ENCODE assay signal across 23 mouse cellular contexts in genomic region chr5:120475861-120476260, GRCm38 (mm10). TPM values are rescaled to one million over a fixed set of nuclear protein-coding genes. Genes with fewer than 3 reads are reported as not detected.
A peak's percentile ranks its signal among the peaks of the same experiment; 100 is the strongest.
DNase-seq lines count a peak whose midpoint lies in the region; ATAC-seq and TF ChIP-seq lines count a peak whose summit lies in the region.
"Had no signal": no experiment of that assay in that cellular context is flagged by ENCODE, and none has a peak within 500 bp of the region (broad histone marks: within the 10 kb centered on the region; RNA-seq: fewer than 3 reads in every experiment).

No protein-coding gene starts in this region.

- intact Hi-C loops in heart, postnatal 36 days (cut with DNase I): no loop called here

- WGBS in heart, embryonic 12.5 days: 50% methylated on average over 8 of the region's 8 CpGs
- 59% methylated on average over 8 of the region's 8 CpGs for WGBS in hindbrain, postnatal 0 days
- WGBS in hindbrain, embryonic 10.5 days: 54% methylated on average over 8 of the region's 8 CpGs
- 63% methylated on average over 8 of the region's 8 CpGs for WGBS in stomach, embryonic 16.5 days
- 46% methylated on average over 8 of the region's 8 CpGs for WGBS in stomach, postnatal 0 days

- TF ChIP-seq EP300 in stomach, postnatal 0 days (optimal IDR thresholded peaks at IDR 0.05): no peak

- ATAC-seq in heart, embryonic 12.5 days (ENCODE audit: insufficient number of reproducible peaks, low FRiP score): 0 out of 2 replicates have a peak, but pooled peaks have one; percentile 24
- ATAC-seq in hindbrain, postnatal 0 days: peak; percentile 25; the same call in 1 of the 2 replicates
- no peak for ATAC-seq in stomach, embryonic 16.5 days (ENCODE audit: insufficient read depth, low FRiP score)
- no peak for ATAC-seq in stomach, postnatal 0 days (ENCODE audit: low FRiP score, low TSS enrichment)
- peak; percentile 48; the same call in 1 of the 2 replicates for ATAC-seq in megakaryocyte-erythroid progenitor cell, adult 5-6 weeks (replicated peaks; ENCODE audit: low FRiP score, low TSS enrichment, poor library complexity, severe bottlenecking)
- ATAC-seq: intestine, embryonic 16.5 days had no signal

- H3K9me3 ChIP-seq in heart, embryonic 12.5 days (replicated peaks): 0 out of 2 replicates have a peak, but pooled peaks cover 5% of the 10 kb centered on the region
- H3K9me3 ChIP-seq in hindbrain, postnatal 0 days (ENCODE audit: low read length): no peaks in the 10 kb centered on the region
- no peaks in the 10 kb centered on the region for H3K9me3 ChIP-seq in hindbrain, embryonic 10.5 days
- H3K9me3 ChIP-seq in stomach, embryonic 16.5 days (replicated peaks; ENCODE audit: control insufficient read depth, low read length): no peaks in the 10 kb centered on the region
- H3K9me3 ChIP-seq in stomach, postnatal 0 days (ENCODE audit: control insufficient read depth, low read length): no peaks in the 10 kb centered on the region
- H3K9me3 ChIP-seq: limb, embryonic 13.5 days had no signal

- H3K9ac ChIP-seq in heart, embryonic 12.5 days: no peak overlapping the region
- no peak overlapping the region for H3K9ac ChIP-seq in hindbrain, postnatal 0 days (replicated peaks; ENCODE audit: low read length)
- H3K9ac ChIP-seq in stomach, embryonic 16.5 days (ENCODE audit: low read length): no peak overlapping the region
- no peak overlapping the region for H3K9ac ChIP-seq in stomach, postnatal 0 days (ENCODE audit: low read length)
- H3K9ac ChIP-seq: limb, embryonic 13.5 days had no signal

- no peaks in the 10 kb centered on the region for H3K36me3 ChIP-seq in heart, embryonic 12.5 days
- H3K36me3 ChIP-seq in hindbrain, postnatal 0 days (ENCODE audit: insufficient read depth, low read length): no peaks in the 10 kb centered on the region
- H3K36me3 ChIP-seq in hindbrain, embryonic 10.5 days: no peaks in the 10 kb centered on the region
- H3K36me3 ChIP-seq in stomach, embryonic 16.5 days (ENCODE audit: control insufficient read depth, insufficient read depth, low read length): no peaks in the 10 kb centered on the region
- H3K36me3 ChIP-seq in stomach, postnatal 0 days (ENCODE audit: control insufficient read depth, insufficient read depth, low read length): no peaks in the 10 kb centered on the region
- H3K36me3 ChIP-seq: limb, embryonic 13.5 days had no signal

- no peak overlapping the region for H3K27ac ChIP-seq in heart, embryonic 12.5 days (ENCODE audit: poor library complexity, severe bottlenecking)
- H3K27ac ChIP-seq in hindbrain, postnatal 0 days: no peak overlapping the region
- H3K27ac ChIP-seq in hindbrain, embryonic 10.5 days: no peak overlapping the region
- no peak overlapping the region for H3K27ac ChIP-seq in stomach, embryonic 16.5 days (ENCODE audit: low read length)
- H3K27ac ChIP-seq in stomach, postnatal 0 days (replicated peaks): no peak overlapping the region
- H3K27ac ChIP-seq: gastrocnemius, adult 2 months; left cerebral cortex, adult 2 months; limb, embryonic 13.5 days had no signal

- peaks cover 32% of the 10 kb centered on the region for H3K27me3 ChIP-seq in heart, embryonic 12.5 days (replicated peaks)
- H3K27me3 ChIP-seq in hindbrain, postnatal 0 days (ENCODE audit: insufficient read depth, low read length): no peaks in the 10 kb centered on the region
- H3K27me3 ChIP-seq in hindbrain, embryonic 10.5 days (ENCODE audit: insufficient read depth, poor library complexity, severe bottlenecking): peaks cover 16% of the 10 kb centered on the region; the same call in 1 of the 2 replicates
- H3K27me3 ChIP-seq in stomach, embryonic 16.5 days (ENCODE audit: control insufficient read depth, insufficient read depth, low read length): no peaks in the 10 kb centered on the region; the same call in 1 of the 2 replicates
- H3K27me3 ChIP-seq in stomach, postnatal 0 days (ENCODE audit: control insufficient read depth, insufficient read depth, low read length): no peaks in the 10 kb centered on the region

- H3K4me3 ChIP-seq in heart, embryonic 12.5 days: no peak overlapping the region
- no peak overlapping the region for H3K4me3 ChIP-seq in hindbrain, postnatal 0 days (ENCODE audit: low read length)
- H3K4me3 ChIP-seq in hindbrain, embryonic 10.5 days: no peak overlapping the region
- no peak overlapping the region for H3K4me3 ChIP-seq in stomach, embryonic 16.5 days (replicated peaks; ENCODE audit: low read length)
- H3K4me3 ChIP-seq in stomach, postnatal 0 days (ENCODE audit: low read depth, low read length): no peak overlapping the region
- H3K4me3 ChIP-seq: gastrocnemius, adult 2 months; left cerebral cortex, adult 2 months; limb, embryonic 13.5 days had no signal

- no peak for TF ChIP-seq CTCF in hindbrain, postnatal 0 days (IDR thresholded peaks at IDR 0.05; ENCODE audit: low read depth)
- TF ChIP-seq CTCF in stomach, postnatal 0 days (IDR thresholded peaks at IDR 0.05; ENCODE audit: low read depth): no peak

- peaks cover 11% of the 10 kb centered on the region for H3K4me1 ChIP-seq in heart, embryonic 12.5 days (replicated peaks)
- no peaks in the 10 kb centered on the region for H3K4me1 ChIP-seq in hindbrain, postnatal 0 days (ENCODE audit: insufficient read depth, low read length)
- peaks cover 18% of the 10 kb centered on the region for H3K4me1 ChIP-seq in hindbrain, embryonic 10.5 days (replicated peaks)
- no peaks in the 10 kb centered on the region for H3K4me1 ChIP-seq in stomach, embryonic 16.5 days (ENCODE audit: control insufficient read depth, insufficient read depth, low read length)
- no peaks in the 10 kb centered on the region for H3K4me1 ChIP-seq in stomach, postnatal 0 days (replicated peaks; ENCODE audit: control insufficient read depth, insufficient read depth)

- peak overlapping the region; percentile 48 for H3K4me2 ChIP-seq in heart, embryonic 12.5 days
- H3K4me2 ChIP-seq in hindbrain, postnatal 0 days (ENCODE audit: low read depth, low read length): no peak overlapping the region
- H3K4me2 ChIP-seq in stomach, embryonic 16.5 days (ENCODE audit: low read depth, low read length): 0 out of 2 replicates have a peak overlapping the region, but pooled peaks have one; percentile 6
- H3K4me2 ChIP-seq in stomach, postnatal 0 days (replicated peaks; ENCODE audit: low read depth): no peak overlapping the region
- H3K4me2 ChIP-seq: limb, embryonic 13.5 days had no signal

- DNase-seq in heart, postnatal 36 days: no peak
- DNase-seq in hindbrain, postnatal 0 days (ENCODE audit: low spot score): no peak
- no peak for DNase-seq in hindbrain, embryonic 10.5 days (ENCODE audit: low spot score)
- no peak for DNase-seq in stomach, postnatal 0 days (ENCODE audit: low spot score)
- DNase-seq in left cerebral cortex, adult 9 months (ENCODE audit: low spot score in 2 of 2): no peak
- DNase-seq: adrenal gland, adult 2 months; cerebellum, adult 9-11 months; gastrocnemius, adult 2 months; kidney, postnatal 10 days; lung, adult 2 months; right cerebral cortex, adult 18-20 months; thymus, adult 2 months had no signal

RNA-seq across cellular contexts. Expression of gene Sds, which starts 0.5 kb away (rescaled TPM):
- polyA plus RNA-seq in heart, embryonic 12.5 days (2016; fragmentation: Nextera tagmentation; extraction: Ambion mirVana): not detected in 2 replicates
- total RNA-seq in heart, postnatal 36 days (2021): 1 to 10 TPM; 1.2 to 2.2 TPM
- 0.50 TPM in 1 of 2 replicates, not detected in the other for total RNA-seq in hindbrain, postnatal 0 days (2014; rRNA removed)
- polyA plus RNA-seq in hindbrain, postnatal 0 days (2015; fragmentation: Nextera tagmentation; extraction: Ambion mirVana): 0.20 and 0.59 TPM in 2 replicates
- not detected in 2 replicates for polyA plus RNA-seq in hindbrain, embryonic 10.5 days (2016; fragmentation: Nextera tagmentation; extraction: Ambion mirVana)
- polyA plus RNA-seq in stomach, embryonic 16.5 days (2015; fragmentation: Nextera tagmentation; extraction: Ambion mirVana): 0.18 and 0.70 TPM in 2 replicates
- polyA plus RNA-seq in stomach, postnatal 0 days (2015; fragmentation: Nextera tagmentation; extraction: Ambion mirVana): not detected in 2 replicates
- not detected in 2 replicates for total RNA-seq in megakaryocyte-erythroid progenitor cell, adult 5-6 weeks (2014; fragmentation: Nextera tagmentation)
- total RNA-seq in megakaryocyte-erythroid progenitor cell, adult 5-6 weeks (2017): not detected in 2 replicates
- total RNA-seq: hematopoietic stem cell, adult 5-6 weeks; megakaryocyte, adult 5-6 weeks; midbrain, postnatal 0 days had no signal
- polyA plus RNA-seq: limb, embryonic 13.5 days; small intestine, adult 2 months; urinary bladder, adult 2 months had no signal

RNA-seq across cellular contexts. Expression of gene Sdsl, which starts 3.3 kb away (rescaled TPM):
- polyA plus RNA-seq in heart, embryonic 12.5 days (2016; fragmentation: Nextera tagmentation; extraction: Ambion mirVana): 9.1 and 10.6 TPM in 2 replicates
- 1 to 10 TPM; 8.3 to 9.1 TPM for total RNA-seq in heart, postnatal 36 days (2021)
- 4.6 and 6.0 TPM in 2 replicates for total RNA-seq in hindbrain, postnatal 0 days (2014; rRNA removed)
- polyA plus RNA-seq in hindbrain, postnatal 0 days (2015; fragmentation: Nextera tagmentation; extraction: Ambion mirVana): 7.8 and 8.1 TPM in 2 replicates
- 6.2 and 7.9 TPM in 2 replicates for polyA plus RNA-seq in hindbrain, embryonic 10.5 days (2016; fragmentation: Nextera tagmentation; extraction: Ambion mirVana)
- 16.4 and 16.7 TPM in 2 replicates for polyA plus RNA-seq in stomach, embryonic 16.5 days (2015; fragmentation: Nextera tagmentation; extraction: Ambion mirVana)
- polyA plus RNA-seq in stomach, postnatal 0 days (2015; fragmentation: Nextera tagmentation; extraction: Ambion mirVana): 16.2 and 16.8 TPM in 2 replicates
- 59.5 and 72.1 TPM in 2 replicates for total RNA-seq in megakaryocyte-erythroid progenitor cell, adult 5-6 weeks (2014; fragmentation: Nextera tagmentation)
- 58.5 and 67.3 TPM in 2 replicates for total RNA-seq in megakaryocyte-erythroid progenitor cell, adult 5-6 weeks (2017)

RNA-seq across cellular contexts. Expression of gene Plbd2, which starts 27.6 kb away (rescaled TPM):
- 47.4 and 50.6 TPM in 2 replicates for polyA plus RNA-seq in heart, embryonic 12.5 days (2016; fragmentation: Nextera tagmentation; extraction: Ambion mirVana)
- 10 to 100 TPM; 37.3 to 49.8 TPM for total RNA-seq in heart, postnatal 36 days (2021)
- 32.0 and 35.2 TPM in 2 replicates for total RNA-seq in hindbrain, postnatal 0 days (2014; rRNA removed)
- 49.9 and 53.9 TPM in 2 replicates for polyA plus RNA-seq in hindbrain, postnatal 0 days (2015; fragmentation: Nextera tagmentation; extraction: Ambion mirVana)
- polyA plus RNA-seq in hindbrain, embryonic 10.5 days (2016; fragmentation: Nextera tagmentation; extraction: Ambion mirVana): 42.5 and 43.0 TPM in 2 replicates
- 37.1 and 40.3 TPM in 2 replicates for polyA plus RNA-seq in stomach, embryonic 16.5 days (2015; fragmentation: Nextera tagmentation; extraction: Ambion mirVana)
- polyA plus RNA-seq in stomach, postnatal 0 days (2015; fragmentation: Nextera tagmentation; extraction: Ambion mirVana): 42.6 and 45.9 TPM in 2 replicates
- total RNA-seq in megakaryocyte-erythroid progenitor cell, adult 5-6 weeks (2014; fragmentation: Nextera tagmentation): 13.6 and 20.8 TPM in 2 replicates
- 6.3 and 8.7 TPM in 2 replicates for total RNA-seq in megakaryocyte-erythroid progenitor cell, adult 5-6 weeks (2017)

RNA-seq across cellular contexts. Expression of gene Slc8b1, which starts 35.1 kb away (rescaled TPM):
- polyA plus RNA-seq in heart, embryonic 12.5 days (2016; fragmentation: Nextera tagmentation; extraction: Ambion mirVana): 4.3 and 4.5 TPM in 2 replicates
- total RNA-seq in heart, postnatal 36 days (2021): 10 to 100 TPM; 12.5 to 13.9 TPM
- total RNA-seq in hindbrain, postnatal 0 days (2014; rRNA removed): 3.7 and 4.0 TPM in 2 replicates
- polyA plus RNA-seq in hindbrain, postnatal 0 days (2015; fragmentation: Nextera tagmentation; extraction: Ambion mirVana): 2.5 and 2.7 TPM in 2 replicates
- 4.4 and 5.8 TPM in 2 replicates for polyA plus RNA-seq in hindbrain, embryonic 10.5 days (2016; fragmentation: Nextera tagmentation; extraction: Ambion mirVana)
- polyA plus RNA-seq in stomach, embryonic 16.5 days (2015; fragmentation: Nextera tagmentation; extraction: Ambion mirVana): 8.6 and 9.2 TPM in 2 replicates
- 4.9 and 5.2 TPM in 2 replicates for polyA plus RNA-seq in stomach, postnatal 0 days (2015; fragmentation: Nextera tagmentation; extraction: Ambion mirVana)
- total RNA-seq in megakaryocyte-erythroid progenitor cell, adult 5-6 weeks (2014; fragmentation: Nextera tagmentation): 0.35 and 1.6 TPM in 2 replicates
- total RNA-seq in megakaryocyte-erythroid progenitor cell, adult 5-6 weeks (2017): 0.09 and 1.7 TPM in 2 replicates

RNA-seq across cellular contexts. Expression of gene Lhx5, which starts 44.4 kb away (rescaled TPM):
- 0.11 TPM in 1 of 2 replicates, not detected in the other for polyA plus RNA-seq in heart, embryonic 12.5 days (2016; fragmentation: Nextera tagmentation; extraction: Ambion mirVana)
- not detected for total RNA-seq in heart, postnatal 36 days (2021)
- 26.2 and 31.0 TPM in 2 replicates for total RNA-seq in hindbrain, postnatal 0 days (2014; rRNA removed)
- polyA plus RNA-seq in hindbrain, postnatal 0 days (2015; fragmentation: Nextera tagmentation; extraction: Ambion mirVana): 14.0 and 15.2 TPM in 2 replicates
- 12.1 and 34.0 TPM in 2 replicates for polyA plus RNA-seq in hindbrain, embryonic 10.5 days (2016; fragmentation: Nextera tagmentation; extraction: Ambion mirVana)
- 0.06 and 0.07 TPM in 2 replicates for polyA plus RNA-seq in stomach, embryonic 16.5 days (2015; fragmentation: Nextera tagmentation; extraction: Ambion mirVana)
- polyA plus RNA-seq in stomach, postnatal 0 days (2015; fragmentation: Nextera tagmentation; extraction: Ambion mirVana): 0.16 and 0.18 TPM in 2 replicates
- not detected in 2 replicates for total RNA-seq in megakaryocyte-erythroid progenitor cell, adult 5-6 weeks (2014; fragmentation: Nextera tagmentation)
- total RNA-seq in megakaryocyte-erythroid progenitor cell, adult 5-6 weeks (2017): not detected in 2 replicates
- total RNA-seq: adrenal gland, adult 2 months; gastrocnemius, adult 2 months; hematopoietic stem cell, adult 5-6 weeks; left cerebral cortex, adult 2 months; megakaryocyte, adult 5-6 weeks had no signal
- polyA plus RNA-seq: adrenal gland, adult 2 months; intestine, embryonic 16.5 days; limb, embryonic 13.5 days; lung, adult 2 months; urinary bladder, adult 2 months had no signal

Comparison
In these comparisons a context has a peak if more than half of its experiments do, and no peak if none do; other contexts are left out.
1. H3K4me2 ChIP-seq: peak in heart, embryonic 12.5 days (single experiment) and stomach, embryonic 16.5 days (single experiment); none in hindbrain, postnatal 0 days (single experiment) and stomach, postnatal 0 days (single experiment).
2. ATAC-seq: peak in heart, embryonic 12.5 days (single experiment), hindbrain, postnatal 0 days (single experiment) and megakaryocyte-erythroid progenitor cell, adult 5-6 weeks (single experiment); none in stomach, embryonic 16.5 days (single experiment) and stomach, postnatal 0 days (single experiment).